Mouse (Mus musculus) embryo, embryonic 11.5 days (tissue): ENCODE data around the gene Bcat1.

Experiments
- DNase-seq: peaks from one replicate; pipeline ENCODE4 v3.0.0-alpha.2; 2012; ENCODE audit warnings: low read depth, low spot score

The Bcat1 gene

DNA sequence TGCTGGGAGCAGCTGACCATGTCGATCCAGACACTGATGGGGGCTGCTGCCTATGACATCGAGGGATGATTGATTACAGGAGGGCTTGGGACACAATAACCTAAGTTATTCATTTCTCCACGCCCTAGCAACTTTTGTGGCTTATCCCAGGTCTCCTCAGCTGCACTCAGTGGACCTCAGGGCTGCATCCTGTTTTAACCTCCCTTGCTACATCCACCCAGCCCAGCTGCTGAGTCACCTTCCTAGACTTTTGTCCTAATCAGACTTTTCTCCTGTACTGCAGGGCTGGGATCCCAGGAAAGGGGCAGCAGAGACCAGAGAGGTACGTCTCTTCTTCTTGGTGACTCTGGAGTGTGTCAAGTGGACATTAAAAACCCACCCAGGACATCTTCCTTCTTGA lies 19.9 kb downstream of the Bcat1 start:
- DNase-seq = no peak

DNA sequence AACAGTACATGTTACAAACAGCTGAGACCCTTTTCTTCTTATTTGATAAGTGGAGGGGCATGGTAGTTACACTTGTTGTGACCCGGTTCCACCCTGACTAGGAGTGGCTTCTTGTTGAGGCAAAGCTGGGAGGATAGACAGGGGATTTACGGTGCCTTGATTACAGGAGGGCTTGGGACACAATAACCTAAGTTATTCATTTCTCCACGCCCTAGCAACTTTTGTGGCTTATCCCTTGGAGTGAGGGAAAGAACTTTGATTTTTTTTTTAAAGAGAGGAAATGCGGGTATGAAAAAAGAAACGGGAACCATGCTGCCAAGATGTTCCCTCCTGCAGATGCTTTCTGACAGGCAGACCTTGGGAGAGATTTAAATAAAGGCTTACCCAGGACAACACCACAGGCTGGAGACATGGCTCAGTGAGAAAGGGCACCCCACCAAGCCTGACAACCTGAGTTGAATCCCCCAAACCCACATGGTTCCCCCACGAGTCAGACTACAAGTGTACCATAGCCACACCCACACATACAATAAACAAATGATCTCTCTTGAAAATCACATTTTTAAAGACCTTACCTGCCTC lies 20.6 kb downstream of the Bcat1 start:
- no peak for DNase-seq

DNA sequence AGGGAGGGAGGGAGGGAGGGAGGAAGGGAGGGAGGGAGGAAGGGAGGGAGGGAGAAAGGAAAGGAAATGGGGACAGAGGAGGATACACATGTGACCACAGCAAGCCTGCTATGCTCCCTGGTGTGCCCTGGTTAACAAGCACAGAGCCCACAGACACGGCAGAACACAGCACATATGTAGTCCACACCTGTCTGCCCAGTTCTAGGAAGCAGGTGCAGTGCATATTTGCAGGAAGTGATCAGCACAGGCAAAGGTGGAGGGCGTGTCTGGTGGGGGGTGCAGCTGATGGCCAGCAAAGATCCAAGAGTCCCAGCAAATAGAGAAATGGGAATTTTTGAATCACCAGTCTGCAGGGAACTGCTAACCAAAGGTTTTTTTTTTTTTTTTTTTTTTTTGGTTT lies 23.3 kb downstream of the Bcat1 start:
- no peak for DNase-seq

DNA sequence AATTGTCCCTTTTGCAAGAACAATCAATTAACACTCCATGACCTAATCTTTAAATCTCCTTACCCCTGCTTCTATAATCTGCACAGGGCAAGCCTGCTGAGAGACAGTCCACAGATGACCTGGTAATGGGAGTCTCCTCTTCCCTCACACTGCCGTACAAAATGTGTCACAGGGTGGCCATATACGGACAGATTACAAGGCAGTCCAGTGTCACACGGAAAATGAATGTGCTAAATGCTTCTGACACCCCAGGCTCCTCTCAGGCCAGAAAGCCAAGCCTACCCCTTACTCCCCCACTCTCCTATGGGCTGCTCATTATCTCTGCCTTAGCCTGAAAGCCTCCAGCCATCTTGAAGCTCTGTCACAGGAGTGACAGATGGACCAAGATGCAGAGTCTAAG lies 25.1 kb downstream of the Bcat1 start:
- DNase-seq = no peak

DNA sequence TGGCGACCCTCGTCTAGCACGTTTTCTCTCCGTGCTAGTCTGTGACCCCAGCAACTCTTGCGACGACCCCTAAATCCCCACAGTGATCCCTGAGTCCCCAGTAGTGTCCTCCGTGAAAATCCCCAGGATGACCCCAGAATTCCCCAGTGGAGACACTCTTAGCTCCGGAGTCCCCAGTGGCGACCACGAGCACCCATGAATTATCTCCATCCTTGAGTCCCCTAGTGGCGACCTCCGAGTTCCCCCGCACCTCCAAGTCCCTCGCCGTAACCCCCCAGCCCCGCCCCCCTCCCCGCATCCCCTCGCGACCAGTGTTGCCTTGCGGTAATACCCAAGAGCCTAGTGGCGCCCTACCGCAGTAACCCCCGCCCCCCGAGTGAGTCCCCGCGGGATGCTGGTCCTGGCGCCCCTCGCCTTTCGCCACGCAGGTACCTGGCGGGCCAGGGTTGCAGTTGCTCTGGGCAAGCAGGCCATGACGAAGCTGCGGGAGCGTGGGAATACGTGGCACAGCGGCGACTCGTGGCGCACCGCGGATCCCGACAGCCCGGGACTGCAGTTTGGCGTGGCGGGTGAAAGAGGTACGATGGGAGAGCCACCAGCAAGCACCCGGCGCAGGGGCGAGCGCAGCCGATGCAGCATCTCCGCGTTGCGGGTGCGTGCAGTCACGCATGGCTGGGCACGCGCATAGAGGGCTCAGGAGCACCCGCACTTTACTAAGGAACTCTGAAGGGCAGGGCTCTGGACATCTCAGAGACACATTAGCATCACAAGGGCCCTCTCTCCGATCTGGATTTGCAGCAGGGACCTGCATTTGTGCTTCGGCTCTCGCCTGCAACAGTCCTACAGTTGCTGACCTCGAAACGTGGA lies 27.6 kb downstream of the Bcat1 start:
- DNase-seq = no peak

DNA sequence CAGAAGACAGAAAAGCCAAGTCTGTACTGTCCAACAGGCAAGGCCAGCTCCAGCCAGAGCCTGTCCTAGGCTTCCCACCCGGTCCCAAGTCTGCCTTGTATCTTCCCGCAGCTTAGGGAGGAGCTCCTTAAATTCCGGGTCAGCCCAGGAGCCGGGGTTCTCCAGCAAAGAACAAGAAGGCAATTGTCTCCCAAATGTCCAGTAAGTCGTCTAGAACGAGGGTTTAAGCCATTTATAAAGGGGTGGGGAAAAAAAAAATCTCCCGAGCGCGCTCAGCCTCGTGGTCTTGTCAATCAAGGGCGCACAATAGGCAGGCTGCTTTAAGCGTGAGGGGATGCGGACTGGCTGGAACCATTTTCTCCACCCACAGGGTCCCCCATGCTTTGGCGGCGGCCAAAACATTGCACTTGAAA lies 28.5 kb downstream of the Bcat1 start:
- DNase-seq = no peak

DNA sequence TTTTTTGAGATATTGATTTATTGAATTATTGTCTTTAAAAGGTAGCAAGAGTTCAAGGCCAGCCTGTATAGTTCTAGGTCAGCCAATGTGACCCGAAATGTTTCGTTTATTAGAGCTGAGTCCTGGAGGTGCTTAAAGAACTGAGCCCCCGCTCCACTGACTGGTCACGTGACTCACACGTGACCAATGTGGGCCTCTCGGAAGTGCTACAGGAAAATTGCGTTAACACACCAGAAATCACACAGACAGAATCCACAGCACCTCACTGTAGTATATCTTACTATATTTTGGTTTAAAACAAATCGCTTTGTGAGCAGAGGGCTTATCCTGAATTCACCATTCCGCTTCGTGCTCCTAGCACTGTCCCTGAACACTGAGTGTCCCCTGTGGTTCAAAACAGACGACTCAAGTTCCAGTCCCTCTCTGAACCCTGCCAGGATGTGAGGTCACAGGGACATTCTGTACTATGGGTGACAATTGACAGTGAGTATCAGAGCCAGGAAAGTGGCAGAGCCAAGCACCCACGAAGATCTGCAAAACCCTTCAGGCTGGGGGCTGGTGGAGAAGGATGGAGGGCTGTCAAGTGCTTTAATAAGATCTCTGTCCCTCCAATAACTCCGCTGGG lies 29.6 kb downstream of the Bcat1 start:
- DNase-seq = no peak

DNA sequence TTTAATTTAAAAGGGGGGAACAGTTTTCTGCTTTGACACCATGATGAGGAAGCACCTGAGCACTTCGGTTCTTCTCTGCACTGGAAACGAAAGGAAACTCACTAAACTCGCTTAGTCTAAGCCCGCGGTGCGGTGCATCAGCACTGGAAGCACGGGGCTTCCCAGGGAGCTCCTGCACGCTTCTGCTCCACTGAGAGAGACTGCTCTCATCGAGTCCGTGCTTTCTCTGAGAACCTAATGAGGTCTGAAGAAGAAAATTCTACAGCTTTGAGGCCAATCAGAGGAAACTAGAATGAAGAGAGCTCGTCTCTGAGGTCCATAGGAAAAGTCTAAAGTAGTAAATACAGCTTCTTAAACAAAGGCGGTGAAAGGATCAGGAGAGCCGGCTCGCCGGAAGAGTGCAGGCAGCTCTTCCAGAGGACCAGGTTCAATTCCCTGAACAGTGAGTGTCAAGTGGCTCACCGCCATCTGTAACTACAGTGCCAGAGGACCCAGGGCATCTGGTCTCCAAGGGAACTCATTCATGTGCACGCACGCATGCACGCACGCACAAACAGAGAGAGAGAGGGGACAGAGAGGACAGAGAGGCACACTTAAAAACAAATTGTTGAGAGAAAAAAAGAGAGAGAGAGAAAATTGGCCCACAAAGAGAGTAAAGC lies 30.9 kb downstream of the Bcat1 start:
- DNase-seq = no peak

DNA sequence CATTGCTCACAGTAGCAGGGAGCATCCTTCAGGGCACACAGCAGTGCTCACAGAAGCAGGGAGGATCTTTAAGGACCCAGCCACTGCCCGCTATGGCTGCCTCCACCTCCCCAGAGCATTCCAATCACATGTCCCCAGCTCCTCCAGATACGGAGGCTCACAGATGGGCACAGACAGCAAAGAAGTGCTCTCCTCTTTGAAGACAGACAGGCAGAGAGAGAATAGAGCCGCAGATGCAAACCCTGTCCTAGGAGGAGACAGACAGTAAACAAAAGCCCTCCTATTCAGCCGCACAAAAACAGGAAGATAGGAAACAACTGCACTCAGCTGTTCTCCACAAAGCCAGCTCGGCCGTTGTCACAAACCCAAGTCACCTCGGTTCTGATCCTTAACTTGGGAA lies 35.3 kb downstream of the Bcat1 start:
- no peak for DNase-seq

DNA sequence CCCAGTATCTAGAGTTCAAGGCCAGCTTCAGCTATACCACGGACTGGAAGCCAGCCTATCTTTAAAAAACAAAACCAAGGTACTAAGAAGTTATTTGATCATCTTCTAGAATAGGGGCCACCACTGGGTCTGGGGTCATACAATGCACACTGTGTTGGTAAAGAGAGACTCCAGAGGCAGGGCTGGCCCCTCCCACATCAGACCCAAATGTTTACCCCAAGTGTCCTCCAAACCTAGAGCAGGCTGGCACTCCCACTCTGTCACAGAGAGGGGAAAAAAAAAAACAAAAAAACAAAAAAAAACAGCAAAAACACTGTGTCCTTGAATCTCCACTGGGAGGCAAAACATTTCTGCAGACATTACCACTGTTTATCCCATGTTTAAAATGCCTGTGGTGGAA lies 38.4 kb downstream of the Bcat1 start:
- DNase-seq = no peak

DNA sequence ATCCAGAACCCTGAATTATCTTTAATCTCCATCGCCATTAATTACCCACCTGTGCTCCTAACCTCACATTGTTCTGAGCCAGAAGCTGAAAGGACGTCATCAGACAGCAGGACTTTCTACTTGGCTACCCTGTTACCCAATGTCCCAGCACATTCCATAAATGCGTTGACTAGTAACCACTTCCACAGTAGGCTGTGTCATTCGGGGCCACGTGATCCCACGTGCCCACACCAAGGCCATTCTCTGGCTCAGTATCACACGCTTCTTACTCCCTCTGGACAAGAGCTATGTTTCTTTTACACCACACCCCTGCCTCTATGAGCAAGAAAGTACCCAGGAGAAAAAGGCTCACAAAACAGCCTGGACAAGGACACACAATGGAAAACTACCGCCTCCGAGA lies 40.6 kb downstream of the Bcat1 start:
- DNase-seq = no peak

DNA sequence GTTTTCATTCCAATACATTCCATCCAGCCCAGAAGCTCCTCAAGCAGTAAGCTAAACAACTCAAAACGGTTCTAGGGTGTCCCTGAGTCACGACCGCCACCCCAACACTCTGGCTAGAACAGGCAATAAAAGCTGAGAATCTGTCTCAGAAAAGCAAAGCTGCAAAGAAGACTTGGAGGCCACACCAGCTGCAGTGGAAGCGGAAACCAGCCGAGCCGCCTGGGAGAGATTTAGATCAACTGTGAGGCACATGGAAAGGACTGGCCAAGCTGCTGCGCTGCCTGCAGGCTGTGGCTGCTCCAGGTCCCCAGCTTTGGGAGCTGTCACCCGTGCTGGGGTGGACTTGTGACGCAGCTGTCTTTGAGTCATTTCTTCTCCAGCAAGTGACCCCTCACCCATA lies 45.4 kb downstream of the Bcat1 start:
- DNase-seq = no peak

DNA sequence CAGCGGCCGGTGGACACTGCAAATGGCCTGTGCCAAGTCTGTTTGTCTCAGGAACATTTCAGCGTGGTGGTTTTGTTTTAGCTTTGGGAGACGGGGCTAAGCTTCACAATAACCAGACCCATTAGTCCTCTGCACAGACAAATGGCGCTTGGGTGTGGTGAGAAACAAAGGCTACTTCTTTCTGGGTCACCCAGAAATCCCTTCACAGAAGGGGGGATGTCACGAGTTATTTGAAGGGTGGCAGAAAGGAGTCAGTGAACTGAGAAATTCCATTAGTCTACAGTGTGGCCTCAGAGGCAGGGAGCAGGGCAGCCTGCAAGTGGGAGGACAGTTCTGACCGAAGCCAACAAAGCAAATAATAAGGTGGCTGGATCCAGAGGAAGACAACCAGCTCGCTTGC lies 52.0 kb downstream of the Bcat1 start:
- no peak for DNase-seq

DNA sequence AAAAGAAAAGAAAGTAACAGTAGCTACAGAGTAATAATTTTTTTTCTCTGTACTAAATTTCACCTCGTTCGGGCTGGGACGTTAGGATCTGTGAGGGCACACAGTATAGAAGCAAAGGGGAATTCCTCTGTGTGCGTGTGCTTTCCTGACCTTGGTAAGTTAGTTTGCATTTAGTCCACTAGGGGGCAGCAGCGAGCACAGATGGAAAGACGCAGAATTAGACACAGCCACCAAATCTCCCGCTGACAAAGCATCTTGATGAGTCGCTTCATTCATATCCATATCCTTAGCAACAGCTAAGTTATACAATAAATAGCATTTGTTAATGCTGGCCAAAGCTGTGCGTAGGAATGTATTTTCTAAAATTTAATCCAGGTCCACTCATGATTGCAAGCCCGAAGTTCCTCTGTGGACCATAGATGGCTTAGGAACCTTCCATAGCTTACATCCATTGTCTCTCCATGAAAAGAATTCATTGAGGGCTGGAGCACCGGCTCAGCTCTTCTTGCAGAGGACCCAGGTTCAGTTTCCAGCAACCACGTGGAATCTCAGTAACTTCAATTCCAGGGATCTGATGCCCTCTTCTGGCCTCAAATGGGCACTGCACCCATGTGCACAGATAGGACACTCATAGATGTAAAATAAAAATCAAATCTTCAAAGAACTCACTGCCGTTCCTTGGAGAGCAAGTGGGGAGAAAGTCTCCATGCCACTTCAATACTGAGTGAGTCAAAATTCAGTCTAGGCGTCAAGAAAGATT lies 52.8 kb downstream of the Bcat1 start:
- peak; percentile 30 for DNase-seq

DNA sequence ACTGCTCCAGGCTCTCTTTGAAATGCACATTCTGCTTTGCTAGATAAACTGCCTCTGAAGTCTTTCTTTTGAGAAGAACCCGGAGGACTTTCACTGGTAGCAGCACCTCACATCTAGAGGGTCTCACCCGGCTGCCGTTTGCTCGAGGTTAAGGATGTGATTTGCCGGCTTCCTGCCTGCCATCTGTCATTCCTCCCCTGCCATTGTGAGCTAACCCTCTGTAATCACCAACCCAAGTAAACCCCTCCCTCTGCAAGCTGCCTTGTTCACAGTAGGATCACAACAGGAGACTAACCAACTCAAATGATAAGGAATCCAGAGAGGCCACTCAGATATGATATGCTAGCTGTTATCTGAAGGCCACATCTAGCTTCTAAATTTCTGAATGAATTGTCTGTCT lies 53.6 kb downstream of the Bcat1 start:
- no peak for DNase-seq

DNA sequence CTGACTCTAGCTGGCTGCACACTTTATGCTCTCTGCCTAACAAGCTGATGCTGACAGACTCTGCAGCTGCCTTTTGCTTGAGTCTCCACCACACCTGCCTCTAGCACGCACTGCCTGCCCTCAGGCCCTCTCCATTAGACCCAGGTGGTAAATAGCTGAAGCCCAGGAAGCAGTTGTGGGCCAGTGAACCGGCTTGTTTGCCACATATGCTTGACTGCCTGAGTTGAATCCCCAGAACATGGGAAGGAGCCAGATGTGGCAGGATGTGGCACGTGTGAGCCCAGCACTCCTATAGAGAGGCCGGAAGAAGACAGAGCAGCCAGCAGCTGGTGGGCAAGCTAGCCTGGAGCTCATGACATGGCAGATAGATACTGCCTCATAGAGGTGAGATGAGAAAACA lies 55.4 kb downstream of the Bcat1 start:
- no peak for DNase-seq

DNA sequence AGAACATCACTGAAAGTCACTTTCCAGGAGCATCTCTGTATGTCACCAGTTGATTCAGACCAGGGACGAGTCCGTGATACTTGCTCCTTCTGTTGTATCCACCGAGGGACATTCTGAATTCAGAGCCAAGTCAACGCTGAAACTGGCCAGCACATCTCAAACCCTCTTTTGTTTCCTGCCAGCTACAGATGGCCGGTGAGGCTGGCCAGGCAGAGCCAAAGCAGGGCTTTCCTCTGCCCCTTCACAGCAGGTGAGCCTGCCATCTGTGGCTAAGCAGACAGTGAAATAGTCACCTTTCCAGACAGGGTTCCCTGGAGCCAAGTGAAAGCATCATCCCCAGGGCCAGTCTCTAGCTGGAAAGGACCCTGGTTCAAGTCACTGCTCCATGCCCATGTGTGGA lies 57.7 kb downstream of the Bcat1 start:
- DNase-seq = no peak

DNA sequence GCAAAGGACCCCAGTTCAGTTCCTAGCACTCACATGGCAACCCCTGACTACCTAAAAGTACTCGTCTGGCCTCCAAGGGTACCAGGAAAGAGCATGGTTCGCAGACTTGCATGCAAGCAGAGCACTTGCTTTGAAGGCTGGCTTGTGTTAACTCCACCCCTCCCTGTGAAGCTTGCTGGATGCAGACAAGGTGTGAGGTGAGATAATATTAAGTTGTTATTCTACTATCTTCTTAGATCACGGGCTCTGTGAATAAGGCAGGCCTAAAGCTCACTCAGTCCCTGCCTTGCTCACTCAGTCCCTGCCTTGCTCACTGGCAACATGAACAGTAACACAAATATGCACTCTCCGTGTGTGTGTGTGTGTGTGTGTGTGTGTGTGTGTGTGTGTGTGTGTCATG lies 58.5 kb downstream of the Bcat1 start:
- DNase-seq = no peak

DNA sequence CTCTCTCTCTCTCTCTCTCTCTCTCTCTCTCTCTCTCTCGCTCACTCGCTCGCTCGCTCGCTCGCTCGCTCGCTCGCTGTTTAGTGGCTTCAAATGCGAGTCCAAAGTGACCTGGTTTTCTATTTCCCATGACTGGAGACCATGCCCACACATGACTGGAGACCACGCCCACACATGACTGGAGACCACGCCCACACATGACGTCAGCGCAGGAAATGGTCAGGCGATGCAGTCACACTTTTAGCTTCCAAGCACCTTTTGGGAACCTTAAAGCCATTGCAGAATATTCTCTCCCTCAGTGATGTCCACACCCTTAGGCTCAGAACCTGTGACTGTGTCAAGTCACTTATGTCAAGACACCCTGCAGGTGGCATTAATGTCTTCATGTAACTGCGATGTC lies 59.3 kb downstream of the Bcat1 start:
- no peak for DNase-seq

DNA sequence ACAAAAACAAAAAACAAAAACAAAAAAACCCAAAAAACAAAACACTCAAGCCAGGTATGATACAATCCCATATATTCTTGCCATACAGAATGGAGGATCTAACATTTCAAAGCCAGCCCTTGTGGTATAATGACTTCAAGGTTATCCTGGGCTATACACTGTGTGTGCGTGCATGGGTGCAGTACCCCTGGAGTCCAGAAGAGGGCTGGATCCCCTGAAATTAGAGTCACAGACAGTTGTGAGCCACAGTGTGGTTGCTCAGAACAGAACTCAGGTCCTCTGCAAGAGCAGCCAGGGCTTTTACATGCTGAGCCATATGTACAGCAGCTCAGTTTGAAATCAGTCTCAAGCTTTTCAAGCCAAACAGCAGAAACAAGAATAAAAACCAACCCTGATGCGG lies 61.0 kb downstream of the Bcat1 start:
- DNase-seq = no peak

DNA sequence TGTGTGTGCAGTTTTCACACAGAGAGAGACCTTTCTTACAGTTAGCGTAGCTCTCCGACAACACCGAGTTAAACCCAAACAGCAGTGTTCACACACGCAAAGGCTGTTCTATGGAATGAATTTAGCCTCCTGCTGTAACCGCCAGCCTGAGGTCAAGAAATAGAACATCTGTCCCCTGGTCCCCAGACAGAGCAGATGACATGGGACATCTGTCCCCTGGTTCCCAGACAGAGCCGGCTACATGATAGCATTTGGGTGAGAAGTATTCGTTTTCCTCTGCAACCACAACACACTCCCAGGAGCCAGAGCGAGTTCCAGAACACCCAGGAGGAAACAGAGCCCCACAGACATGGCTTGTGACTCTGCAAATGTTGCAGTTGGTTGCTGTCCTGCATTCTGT lies 63.3 kb downstream of the Bcat1 start:
- no peak for DNase-seq

DNA sequence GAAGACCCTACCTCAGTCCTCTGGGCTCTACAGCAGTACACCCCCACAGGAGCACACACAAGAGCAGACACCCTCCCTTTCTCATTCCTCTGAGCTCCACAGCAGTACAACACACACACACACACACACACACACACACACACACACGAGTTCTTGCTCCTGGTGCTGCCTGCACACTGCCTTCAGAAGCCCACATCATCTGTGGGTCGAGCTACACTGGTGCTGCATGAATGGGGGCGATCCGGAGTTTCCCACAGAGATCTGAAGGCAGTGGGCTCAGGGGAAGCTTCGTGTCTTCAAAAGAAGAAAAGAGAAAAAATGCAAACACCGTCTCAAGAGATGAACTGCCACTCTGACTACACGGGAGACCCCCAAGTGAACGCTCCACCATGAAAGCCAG lies 64.8 kb downstream of the Bcat1 start:
- DNase-seq = no peak
